Mouse (Mus musculus): ENCODE data around the gene Btn2a2.

DNA sequence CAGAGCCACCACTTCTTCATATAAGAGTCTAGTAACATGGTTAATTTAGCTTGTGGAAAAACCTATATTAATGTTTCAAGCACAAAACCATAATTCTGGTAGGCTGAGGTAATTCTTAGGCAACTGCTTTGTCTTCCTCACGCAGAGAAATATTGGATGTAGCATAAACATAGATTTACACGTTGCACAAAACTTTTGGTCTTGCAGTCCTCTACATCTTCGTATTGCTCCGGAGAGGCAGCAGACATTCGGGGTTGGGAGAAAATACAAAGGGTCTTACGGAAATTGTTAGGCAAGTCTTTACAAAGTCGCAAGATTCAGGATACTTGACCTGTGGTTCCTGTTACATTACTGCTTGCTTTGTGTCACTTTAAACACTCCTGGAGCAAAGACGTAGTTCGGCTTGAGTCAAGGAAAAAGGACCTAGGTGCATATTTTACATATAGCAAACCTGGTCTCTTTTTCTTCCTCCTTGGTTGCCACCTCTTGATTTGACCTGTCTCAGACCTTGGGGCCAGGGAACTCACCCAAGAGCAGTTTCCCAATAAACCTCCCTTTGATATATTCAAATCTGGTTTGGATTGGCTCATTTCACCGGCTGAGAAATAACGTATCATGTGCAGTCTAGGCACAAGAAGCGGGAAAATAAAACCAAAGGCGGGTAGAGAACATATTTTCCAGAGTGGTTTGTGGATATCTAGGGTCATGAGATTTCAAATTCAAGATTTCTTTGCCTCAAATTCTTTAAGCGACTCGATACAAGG lies 45.9 kb upstream of the Btn2a2 start:
- no peak for TF ChIP-seq POLR2A (IDR thresholded peaks at IDR 0.05; ENCODE audit: borderline replicate concordance, extremely low read depth, low read depth, low read length)
- no peak for TF ChIP-seq CTCF (IDR thresholded peaks at IDR 0.05; ENCODE audit: insufficient read depth, low read length)

Data from lung, adult 2 months (tissue).